Mouse (Mus musculus): ENCODE measurements around the gene Hacd4. TPM values are rescaled to one million over a fixed set of nuclear protein-coding genes. Genes with fewer than 3 reads are reported as not detected.
"Not testable (repeated sequence)": the region's sequence is repeated elsewhere in the genome, so short reads cannot be mapped to it uniquely, and the experiment has no call there.

Hacd4 gene
- total RNA-seq, 2 experiments from 2014 or later, result 1.5 to 1.9 TPM

DNA sequence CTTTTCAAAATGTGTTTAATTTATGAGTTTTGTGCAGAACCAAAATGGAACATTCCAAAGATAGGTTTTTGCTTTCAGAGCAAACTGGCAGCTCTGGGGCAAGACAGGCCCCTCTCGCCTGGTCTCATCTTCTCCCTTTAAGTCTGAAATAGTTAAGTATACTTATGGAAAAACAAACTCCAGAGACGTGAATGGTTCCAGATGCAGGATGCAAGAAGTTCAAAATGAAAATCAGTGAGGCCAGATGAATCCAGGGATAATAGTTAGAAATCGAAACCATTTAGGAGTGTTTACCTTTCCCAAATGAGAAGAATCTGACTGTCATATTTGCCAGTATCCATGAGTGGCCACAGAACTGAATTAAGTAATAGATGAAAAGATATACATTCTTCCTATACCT lies 1.6 kb downstream of the Hacd4 start:
- DNase-seq, result no peak
- intact Hi-C loops (cut with DNase I; ENCODE audit: low total_unique reads), result no loop called here

- DNase-seq, result no peak
- intact Hi-C loops (cut with DNase I; ENCODE audit: low total_unique reads), result no loop called here
Observed at GRCm38 (mm10) chr4:88436593-88437165, 2.0 kb downstream of the Hacd4 start.

GRCm38 (mm10) chr4:88432412-88433024 lies 6.2 kb downstream of the Hacd4 start:
- intact Hi-C loops (cut with DNase I; ENCODE audit: low total_unique reads), result no loop called here
- no peak for DNase-seq

GRCm38 (mm10) chr4:88427630-88428239 lies 11.0 kb downstream of the Hacd4 start:
- DNase-seq, result no peak
- intact Hi-C loops (cut with DNase I; ENCODE audit: low total_unique reads), result no loop called here

DNA sequence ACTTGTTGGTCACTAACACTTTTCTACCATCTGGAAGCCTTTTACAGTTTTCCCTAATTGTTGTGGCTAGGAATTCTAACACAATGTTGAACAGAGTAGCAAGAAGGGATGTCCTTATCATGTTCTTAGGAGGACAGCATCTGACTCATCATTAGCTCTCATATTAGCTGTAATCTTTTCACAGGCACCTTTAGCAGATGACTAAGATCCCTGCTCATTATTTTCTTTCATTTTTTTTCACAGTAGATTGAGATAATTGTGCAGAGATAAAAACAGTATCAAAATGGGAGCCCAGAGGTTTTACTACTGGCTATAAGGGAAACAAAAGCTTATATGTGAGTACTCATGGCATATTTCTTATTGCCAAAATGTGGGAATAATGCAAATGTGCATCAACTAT lies 14.2 kb downstream of the Hacd4 start:
- intact Hi-C loops (cut with DNase I; ENCODE audit: low total_unique reads), result no loop called here
- DNase-seq, result no peak

DNA sequence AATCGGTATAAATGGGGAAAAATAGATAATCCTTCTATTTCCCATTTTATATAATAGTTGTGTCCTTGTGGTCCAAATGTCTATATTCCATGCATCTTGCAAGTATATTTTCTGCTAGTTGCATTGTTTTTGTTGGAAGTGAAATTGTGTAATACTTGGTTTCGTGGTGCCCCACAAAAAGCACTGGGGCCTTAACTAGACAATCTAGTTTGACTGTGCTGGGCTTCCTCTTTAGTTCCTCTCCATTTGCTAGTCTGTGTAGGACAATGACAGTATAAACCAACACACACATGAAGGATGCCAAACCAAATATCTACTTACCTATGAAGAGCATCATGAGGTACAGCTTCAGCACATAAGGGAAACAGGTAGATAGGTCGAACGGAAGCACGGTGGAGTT lies 19.4 kb downstream of the Hacd4 start:
- DNase-seq, result no peak
- intact Hi-C loops (cut with DNase I; ENCODE audit: low total_unique reads), result no loop called here

- no peak for DNase-seq
- intact Hi-C loops (cut with DNase I; ENCODE audit: low total_unique reads), result no loop called here
Observed at GRCm38 (mm10) chr4:88415017-88415416, 23.7 kb downstream of the Hacd4 start.

- intact Hi-C loops (cut with DNase I; ENCODE audit: low total_unique reads), result no loop called here
- DNase-seq, result no peak
Observed at GRCm38 (mm10) chr4:88412331-88412730, 26.4 kb downstream of the Hacd4 start.

DNA sequence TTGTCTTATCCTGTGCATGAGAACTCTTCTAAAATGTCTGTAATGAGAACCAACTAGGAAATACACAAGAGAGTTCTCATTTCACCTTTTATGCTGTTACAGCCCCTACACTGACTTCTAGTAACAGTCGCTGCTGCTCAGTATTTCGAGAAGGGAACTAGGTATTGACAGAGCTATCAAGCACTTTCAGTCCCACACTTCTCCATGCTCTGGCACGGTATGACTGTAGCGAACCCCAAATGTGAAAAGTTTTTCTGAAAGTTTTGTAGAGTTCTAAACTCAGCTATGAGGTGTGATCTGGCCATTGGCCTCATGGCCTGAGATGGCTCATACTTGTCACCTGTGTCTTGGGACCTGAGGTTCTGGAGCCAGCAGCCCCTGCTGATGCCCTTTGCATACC lies 29.4 kb downstream of the Hacd4 start:
- intact Hi-C loops (cut with DNase I; ENCODE audit: low total_unique reads), result no loop called here
- no peak for DNase-seq

DNA sequence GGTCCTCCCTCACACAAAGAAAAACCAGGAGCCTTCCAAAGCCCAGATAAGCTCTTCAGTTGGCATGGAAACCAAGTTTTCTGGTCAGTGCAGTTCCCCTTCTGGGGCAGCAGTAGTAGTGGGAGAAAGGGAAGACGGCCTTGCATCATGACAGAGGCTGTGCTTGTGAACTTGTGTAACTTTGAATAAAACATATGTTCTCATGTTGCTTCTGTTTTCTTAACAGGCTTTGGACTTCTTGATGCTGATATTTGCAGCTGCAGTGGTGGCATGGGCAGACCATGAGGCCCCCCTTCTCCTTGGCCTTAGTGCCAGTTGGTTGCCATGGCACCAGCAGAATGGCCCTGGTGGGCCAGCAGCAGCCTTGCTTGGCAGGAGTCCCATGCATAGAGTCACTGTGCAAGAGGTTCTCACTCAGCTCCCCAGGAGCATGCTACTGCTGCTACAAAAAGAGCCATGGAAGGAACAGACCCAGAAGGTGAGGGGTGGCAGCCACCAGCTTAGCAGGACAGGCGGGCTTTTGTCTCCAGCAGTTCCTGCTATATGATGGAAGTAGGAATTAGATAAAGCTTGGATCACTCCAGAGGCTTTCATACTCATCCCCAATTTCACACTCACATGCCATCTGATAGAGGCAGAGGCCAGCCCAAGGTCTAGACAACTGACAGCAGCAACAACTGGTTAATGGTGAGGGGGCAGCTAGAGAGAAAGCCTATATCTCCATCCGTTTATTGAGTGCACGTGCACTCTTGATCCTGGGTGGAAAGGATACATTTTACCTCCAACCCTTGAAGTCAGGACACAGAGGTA lies 31.6 kb downstream of the Hacd4 start:
- intact Hi-C loops (cut with DNase I; ENCODE audit: low total_unique reads), result no loop called here
- peak; percentile 22 for DNase-seq

- DNase-seq, result no peak
Observed at GRCm38 (mm10) chr4:88402884-88403283, 35.8 kb downstream of the Hacd4 start.

GRCm38 (mm10) chr4:88400992-88401313 lies 37.8 kb downstream of the Hacd4 start:
- no peak for DNase-seq
- intact Hi-C loops (cut with DNase I; ENCODE audit: low total_unique reads), result no loop called here

More at GRCm38 (mm10) chr4:88402884-88403283, 35.8 kb downstream of the Hacd4 start:
- intact Hi-C loops (cut with DNase I; ENCODE audit: low total_unique reads), result no loop called here

DNA sequence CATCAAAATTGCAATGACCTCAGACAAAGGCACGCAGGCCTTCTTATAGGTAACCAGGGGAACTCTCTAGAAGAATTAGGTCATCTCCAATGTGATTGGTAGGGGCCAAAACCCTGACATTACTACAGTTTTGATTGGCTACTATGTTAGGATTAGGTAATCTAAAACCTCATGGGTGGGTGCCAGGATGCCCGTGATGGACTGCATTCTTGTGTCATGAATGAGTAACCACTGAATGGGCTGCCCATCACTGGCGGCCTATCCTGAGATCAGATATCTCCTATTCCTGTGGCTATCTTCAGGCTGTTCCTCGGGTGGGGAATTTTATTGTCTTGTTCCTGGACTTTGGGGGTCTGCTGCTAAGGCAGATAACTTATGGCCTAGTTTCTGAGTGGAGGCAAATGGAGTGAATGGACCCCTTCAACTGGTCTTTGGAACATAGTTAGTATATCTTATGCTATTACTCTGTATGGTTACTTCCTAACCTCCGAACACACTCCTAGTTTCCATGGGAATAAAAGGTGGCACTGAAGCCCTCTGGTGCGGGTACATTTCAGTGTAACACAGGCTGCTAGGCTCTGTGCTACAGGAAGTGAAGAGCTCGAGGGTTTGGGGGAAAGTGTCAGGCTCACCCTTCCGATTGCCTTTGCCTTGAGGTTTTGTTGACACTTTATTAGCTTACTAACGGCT lies 38.3 kb downstream of the Hacd4 start:
- no peak for DNase-seq
- intact Hi-C loops (cut with DNase I; ENCODE audit: low total_unique reads), result no loop called here

GRCm38 (mm10) chr4:88396995-88397521 lies 41.7 kb downstream of the Hacd4 start:
- intact Hi-C loops (cut with DNase I; ENCODE audit: low total_unique reads), result no loop called here
- no peak for DNase-seq

GRCm38 (mm10) chr4:88395717-88396116 lies 43.0 kb downstream of the Hacd4 start:
- intact Hi-C loops (cut with DNase I; ENCODE audit: low total_unique reads), result no loop called here
- DNase-seq, result no peak

DNA sequence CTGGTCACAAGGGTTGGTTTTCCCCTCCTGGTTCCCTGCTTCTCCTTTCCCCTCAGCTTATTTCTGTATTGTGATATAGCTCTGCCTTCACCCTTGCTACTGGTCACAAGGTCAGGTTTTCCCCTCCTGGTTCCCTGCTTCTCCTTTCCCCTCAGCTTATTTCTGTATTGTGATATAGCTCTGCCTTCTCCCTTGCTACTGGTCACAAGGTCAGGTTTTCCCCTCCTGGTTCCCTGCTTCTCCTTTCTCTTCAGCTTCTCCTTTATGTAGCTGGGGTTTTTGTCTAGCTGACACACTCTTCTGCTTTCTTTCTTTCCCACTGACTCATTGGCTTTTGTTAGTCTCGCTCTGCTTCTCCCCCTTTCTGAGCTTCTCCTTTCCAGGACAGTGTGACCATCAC lies 48.1 kb downstream of the Hacd4 start:
- intact Hi-C loops (cut with DNase I; ENCODE audit: low total_unique reads), result not testable (repeated sequence)

DNA sequence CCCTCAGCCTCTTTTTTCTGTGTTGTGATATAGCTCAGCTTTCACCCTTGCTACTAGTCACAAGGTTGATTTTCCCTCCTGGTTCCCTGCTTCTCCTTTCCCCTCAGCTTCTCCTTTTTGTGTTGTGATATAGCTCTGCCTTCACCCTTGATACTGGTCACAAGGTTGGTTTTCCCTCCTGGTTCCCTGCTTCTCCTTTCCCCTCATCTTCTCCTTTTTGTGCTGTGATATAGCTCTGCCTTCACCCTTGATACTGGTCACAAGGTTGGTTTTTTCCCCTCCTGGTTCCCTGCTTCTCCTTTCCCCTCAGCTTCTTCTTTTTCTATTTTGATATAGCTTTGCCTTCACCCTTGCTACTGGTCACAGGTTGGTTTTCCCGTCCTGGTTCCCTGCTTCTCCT lies 48.7 kb downstream of the Hacd4 start:
- intact Hi-C loops (cut with DNase I; ENCODE audit: low total_unique reads), result no loop called here
- no peak for DNase-seq

More for the DNA sequence above, 48.1 kb downstream of the Hacd4 start:
- DNase-seq, result not testable (repeated sequence)

- intact Hi-C loops (cut with DNase I; ENCODE audit: low total_unique reads), result no loop called here
- DNase-seq, result no peak
Observed at GRCm38 (mm10) chr4:88372293-88373224, 66.2 kb downstream of the Hacd4 start.

- DNase-seq, result no peak
- intact Hi-C loops (cut with DNase I; ENCODE audit: low total_unique reads), result no loop called here
Observed at GRCm38 (mm10) chr4:88370819-88371218, 67.9 kb downstream of the Hacd4 start.
